Mouse (Mus musculus) intestine, embryonic 15.5 days (tissue): ENCODE data around the gene Calhm6. TPM values are rescaled to one million over a fixed set of nuclear protein-coding genes. Genes with fewer than 3 reads are reported as not detected.
A peak's percentile ranks its signal among the peaks of the same experiment; 100 is the strongest.

Experiments
- ATAC-seq: fragments of 200-750 bp; cut with Nextera tagmentation; 2 replicates; pipeline ENCODE4 v1.8.0; 2017; ENCODE audit warnings: moderate TSS enrichment, moderate library complexity
- H3K27ac ChIP-seq: fragments of 300-500 bp; sonication (generic); 2 replicates; pipeline ENCODE4 v1.5.1; 2015; ENCODE audit warnings: mild to moderate bottlenecking, inconsistent platforms
- H3K27me3 ChIP-seq: fragments of 300-500 bp; sonication (generic); replicated peaks from 2 replicates; pipeline ENCODE4 v1.6.1; 2015; ENCODE audit warnings: inconsistent platforms
- H3K36me3 ChIP-seq: fragments of 300-500 bp; sonication (generic); 2 replicates; pipeline ENCODE4 v1.6.1; 2015; ENCODE audit warnings: inconsistent platforms
- H3K4me1 ChIP-seq: fragments of 300-500 bp; sonication (generic); replicated peaks from 2 replicates; pipeline ENCODE4 v1.6.1; 2015; ENCODE audit warnings: inconsistent platforms
- H3K4me2 ChIP-seq: fragments of 300-500 bp; sonication (generic); replicated peaks from 2 replicates; pipeline ENCODE4 v1.6.1; 2015; ENCODE audit warnings: mild to moderate bottlenecking, inconsistent platforms
- H3K4me3 ChIP-seq: fragments of 300-500 bp; sonication (generic); replicated peaks from 2 replicates; pipeline ENCODE4 v1.5.1; 2015; ENCODE audit warnings: inconsistent platforms
- H3K9ac ChIP-seq: fragments of 300-500 bp; sonication (generic); 2 replicates; pipeline ENCODE4 v1.6.1; 2015; ENCODE audit warnings: inconsistent platforms
- H3K9me3 ChIP-seq: fragments of 300-500 bp; sonication (generic); 2 replicates; pipeline ENCODE4 v1.6.1; 2016; ENCODE audit warnings: inconsistent platforms
- WGBS: fragments of 180-500 bp; shearing (Covaris S2); methylation state at CpG from one replicate; pipeline ENCODE4 v1.1.7; 2015; 5-methylcytosine and 5-hydroxymethylcytosine counted together
- polyA plus RNA-seq: library from polyadenylated mRNA; unstranded; fragments of >200 nt; fragmentation: Nextera tagmentation; extraction: Ambion mirVana; gene quantifications from 2 replicates; pipeline ENCODE4 v1.2.1, GENCODE M21; 2015

Calhm6 gene
- polyA plus RNA-seq, 1 experiment from 2014 or later, result 1.4 TPM

GRCm38 (mm10) chr10:34139768-34140167 lies 12.0 kb upstream of the Calhm6 start:
- Histone ChIP-seq H3K36me3 (no peaks in the 10 kb centered on the region), H3K4me3 (no peak overlapping the region), H3K9ac (no peak overlapping the region), H3K4me2 (no peak overlapping the region), H3K9me3 (no peaks in the 10 kb centered on the region), H3K4me1 (no peaks in the 10 kb centered on the region), H3K27me3 (no peaks in the 10 kb centered on the region), H3K27ac (no peak overlapping the region)
- WGBS, result 58% methylated on average over 4 of the region's 4 CpGs
- ATAC-seq, result 0 out of 2 replicates have a peak, but pooled peaks have one; percentile 47

GRCm38 (mm10) chr10:34138027-34138426 lies 10.2 kb upstream of the Calhm6 start:
- no peaks in the 10 kb centered on the region for H3K36me3 ChIP-seq
- WGBS, result 42% methylated on average over 6 of the region's 6 CpGs
- H3K4me2 ChIP-seq, result no peak overlapping the region
- H3K9me3 ChIP-seq, result no peaks in the 10 kb centered on the region
- no peak overlapping the region for H3K4me3 ChIP-seq
- H3K9ac ChIP-seq, result no peak overlapping the region
- no peaks in the 10 kb centered on the region for H3K27me3 ChIP-seq
- no peak overlapping the region for H3K27ac ChIP-seq
- H3K4me1 ChIP-seq, result no peaks in the 10 kb centered on the region
- no peak for ATAC-seq

GRCm38 (mm10) chr10:34136432-34136831 lies 8.6 kb upstream of the Calhm6 start:
- no peaks in the 10 kb centered on the region for H3K36me3 ChIP-seq
- no peak overlapping the region for H3K4me3 ChIP-seq
- no peaks in the 10 kb centered on the region for H3K9me3 ChIP-seq
- H3K9ac ChIP-seq, result no peak overlapping the region
- H3K27me3 ChIP-seq, result no peaks in the 10 kb centered on the region
- WGBS, result 28% methylated on average over 6 of the region's 6 CpGs
- no peak overlapping the region for H3K27ac ChIP-seq
- ATAC-seq, result no peak
- H3K4me2 ChIP-seq, result no peak overlapping the region
- no peaks in the 10 kb centered on the region for H3K4me1 ChIP-seq

GRCm38 (mm10) chr10:34131356-34131755 lies 3.6 kb upstream of the Calhm6 start:
- Histone ChIP-seq H3K4me2 (no peak overlapping the region), H3K4me1 (peaks cover 2% of the 10 kb centered on the region; the same call in 1 of the 2 replicates), H3K27ac (no peak overlapping the region), H3K27me3 (no peaks in the 10 kb centered on the region), H3K9ac (no peak overlapping the region), H3K36me3 (no peaks in the 10 kb centered on the region), H3K9me3 (no peaks in the 10 kb centered on the region), H3K4me3 (no peak overlapping the region)
- no peak for ATAC-seq
- 83% methylated on average over 2 of the region's 2 CpGs for WGBS

- H3K4me1 ChIP-seq, result peaks cover 2% of the 10 kb centered on the region; the same call in 1 of the 2 replicates
- no peaks in the 10 kb centered on the region for H3K9me3 ChIP-seq
- no peak overlapping the region for H3K4me3 ChIP-seq
- H3K4me2 ChIP-seq, result no peak overlapping the region
- H3K9ac ChIP-seq, result no peak overlapping the region
- H3K27ac ChIP-seq, result no peak overlapping the region
- no peaks in the 10 kb centered on the region for H3K27me3 ChIP-seq
- 74% methylated on average over 6 of the region's 6 CpGs for WGBS
- H3K36me3 ChIP-seq, result no peaks in the 10 kb centered on the region
- no peak for ATAC-seq
Observed at GRCm38 (mm10) chr10:34128391-34128790, 607 bp upstream of the Calhm6 start.

GRCm38 (mm10) chr10:34118421-34118820 lies 9.4 kb downstream of the Calhm6 start:
- 90% methylated on average over 2 of the region's 2 CpGs for WGBS
- no peak overlapping the region for H3K27ac ChIP-seq
- ATAC-seq, result no peak

GRCm38 (mm10) chr10:34117770-34118169 lies 10.0 kb downstream of the Calhm6 start:
- no peaks in the 10 kb centered on the region for H3K4me1 ChIP-seq
- no peak overlapping the region for H3K4me2 ChIP-seq
- H3K9me3 ChIP-seq, result no peaks in the 10 kb centered on the region
- no peaks in the 10 kb centered on the region for H3K27me3 ChIP-seq
- no peak overlapping the region for H3K9ac ChIP-seq
- H3K36me3 ChIP-seq, result no peaks in the 10 kb centered on the region
- no peak overlapping the region for H3K4me3 ChIP-seq
- no peak overlapping the region for H3K27ac ChIP-seq
- ATAC-seq, result no peak

More at GRCm38 (mm10) chr10:34118421-34118820, 9.4 kb downstream of the Calhm6 start:
- Histone ChIP-seq H3K4me1 (no peaks in the 10 kb centered on the region), H3K9ac (no peak overlapping the region), H3K4me3 (no peak overlapping the region), H3K4me2 (no peak overlapping the region), H3K9me3 (no peaks in the 10 kb centered on the region), H3K27me3 (no peaks in the 10 kb centered on the region), H3K36me3 (no peaks in the 10 kb centered on the region)

- ATAC-seq, result no peak
- Histone ChIP-seq H3K4me2 (no peak overlapping the region), H3K9me3 (no peaks in the 10 kb centered on the region), H3K27me3 (no peaks in the 10 kb centered on the region), H3K27ac (no peak overlapping the region), H3K36me3 (no peaks in the 10 kb centered on the region), H3K9ac (no peak overlapping the region), H3K4me3 (no peak overlapping the region), H3K4me1 (no peaks in the 10 kb centered on the region)
- WGBS, result 40% methylated on average over 3 of the region's 3 CpGs
Observed at GRCm38 (mm10) chr10:34117131-34117530, 10.7 kb downstream of the Calhm6 start.

GRCm38 (mm10) chr10:34111964-34112738 lies 15.6 kb downstream of the Calhm6 start:
- Histone ChIP-seq H3K27me3 (no peaks in the 10 kb centered on the region), H3K4me2 (no peak overlapping the region), H3K9ac (no peak overlapping the region), H3K4me1 (no peaks in the 10 kb centered on the region), H3K36me3 (no peaks in the 10 kb centered on the region), H3K4me3 (no peak overlapping the region), H3K9me3 (no peaks in the 10 kb centered on the region), H3K27ac (no peak overlapping the region)
- no peak for ATAC-seq
- WGBS, result 72% methylated on average over 4 of the region's 4 CpGs

GRCm38 (mm10) chr10:34110863-34111465 lies 16.8 kb downstream of the Calhm6 start:
- H3K9ac ChIP-seq, result no peak overlapping the region
- no peak overlapping the region for H3K4me2 ChIP-seq
- H3K27ac ChIP-seq, result no peak overlapping the region
- no peak overlapping the region for H3K4me3 ChIP-seq
- no peaks in the 10 kb centered on the region for H3K36me3 ChIP-seq
- H3K9me3 ChIP-seq, result no peaks in the 10 kb centered on the region
- no peaks in the 10 kb centered on the region for H3K27me3 ChIP-seq
- no peak for ATAC-seq
- 83% methylated on average over 13 of the region's 13 CpGs for WGBS
- H3K4me1 ChIP-seq, result no peaks in the 10 kb centered on the region

GRCm38 (mm10) chr10:34096418-34096883 lies 31.3 kb downstream of the Calhm6 start, which contains the start of gene Calhm5:
Calhm5 (minus strand) TSS chr10:34096519.
- H3K4me1 ChIP-seq, result no peaks in the 10 kb centered on the region
- no peaks in the 10 kb centered on the region for H3K9me3 ChIP-seq
- WGBS, result 13% methylated on average over 9 of the region's 9 CpGs
- peak within 1 kb of the TSS; percentile 47 for H3K4me2 ChIP-seq
- H3K27ac ChIP-seq, result no peak within 1 kb of the TSS
- H3K4me3 ChIP-seq, result peak within 1 kb of the TSS; percentile 12; the same call in 1 of the 2 replicates
- no peak within 1 kb of the TSS for H3K9ac ChIP-seq
- no peaks in the 10 kb centered on the region for H3K36me3 ChIP-seq
- no peaks in the 10 kb centered on the region for H3K27me3 ChIP-seq
- peak; percentile 94 for ATAC-seq

GRCm38 (mm10) chr10:34095964-34096363 lies 31.8 kb downstream of the Calhm6 start:
- Histone ChIP-seq H3K4me2 (peak overlapping the region; percentile 47), H3K4me3 (0 out of 2 replicates have a peak overlapping the region, but pooled peaks have one; percentile 12), H3K36me3 (no peaks in the 10 kb centered on the region), H3K9me3 (no peaks in the 10 kb centered on the region), H3K27me3 (no peaks in the 10 kb centered on the region), H3K9ac (no peak overlapping the region), H3K27ac (no peak overlapping the region), H3K4me1 (no peaks in the 10 kb centered on the region)
- no peak; the same call in 1 of the 2 replicates for ATAC-seq
- WGBS, result 67% methylated on average over 12 of the region's 12 CpGs
